ENCODE assay signal across 15 mouse cellular contexts in the genomic region with DNA sequence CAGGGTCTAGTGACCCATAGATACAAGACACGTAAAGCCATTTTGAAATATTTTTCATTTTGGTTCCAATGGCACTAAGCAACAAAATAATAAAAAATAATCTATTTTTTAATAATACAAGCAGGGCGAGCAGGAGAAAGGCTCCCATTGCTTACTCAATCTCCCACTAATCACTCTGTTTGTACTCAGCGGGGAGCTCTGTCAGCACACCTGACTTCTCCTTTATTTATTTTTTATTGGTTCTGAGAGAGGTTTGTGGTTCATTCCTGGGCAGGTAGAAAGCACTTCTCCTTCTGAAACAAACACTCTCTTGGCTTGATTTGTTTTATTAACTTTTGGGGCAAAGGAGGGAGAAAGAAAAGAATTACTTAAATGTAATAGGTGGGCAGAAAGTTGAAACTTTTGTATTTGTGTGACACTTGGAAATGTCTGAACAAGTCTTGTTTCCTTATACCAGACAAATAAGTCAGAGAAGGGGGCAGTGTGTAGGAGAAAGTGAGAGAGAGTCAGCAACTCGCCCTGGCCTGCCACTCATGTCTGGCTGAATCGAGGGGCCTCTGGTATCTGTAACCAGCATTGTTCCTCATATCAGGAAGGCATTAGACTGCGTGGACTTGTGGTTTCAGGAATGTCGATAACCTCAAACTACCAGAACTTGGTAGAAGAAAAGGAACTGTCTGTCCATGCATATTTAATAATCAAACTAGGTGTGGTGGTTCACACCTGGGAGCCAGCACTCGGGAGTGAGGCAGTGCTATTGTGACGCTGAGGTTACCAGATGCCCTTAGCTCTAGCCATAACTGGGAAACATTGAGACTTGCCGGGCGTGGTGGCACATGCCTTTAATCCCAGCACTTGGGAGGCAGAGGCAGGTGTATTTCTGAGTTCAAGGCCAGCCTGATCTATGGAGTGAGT.
"Had no signal": no experiment of that assay in that cellular context is flagged by ENCODE, and none has a peak within 500 bp of the region (broad histone marks: within the 10 kb centered on the region; RNA-seq: fewer than 3 reads in every experiment).

No protein-coding gene starts in this region.

- H3K27me3 ChIP-seq: kidney, embryonic 15.5 days; liver, embryonic 15.5 days; lung, embryonic 15.5 days; neural tube, embryonic 12.5 days had no signal

- H3K4me1 ChIP-seq: kidney, embryonic 15.5 days; limb, embryonic 10.5 days; liver, embryonic 15.5 days; lung, embryonic 15.5 days; neural tube, embryonic 12.5 days had no signal

- H3K27ac ChIP-seq: kidney, embryonic 15.5 days; left cerebral cortex, adult 2 months; limb, embryonic 10.5 days; liver, embryonic 15.5 days; lung, embryonic 15.5 days; neural tube, embryonic 12.5 days had no signal

- ATAC-seq: intestine, embryonic 16.5 days had no signal

- H3K4me2 ChIP-seq: kidney, embryonic 15.5 days; liver, embryonic 11.5 days; liver, embryonic 15.5 days; lung, embryonic 15.5 days; neural tube, embryonic 12.5 days had no signal

- H3K36me3 ChIP-seq: kidney, embryonic 15.5 days; limb, embryonic 10.5 days; liver, embryonic 15.5 days; lung, embryonic 15.5 days; neural tube, embryonic 12.5 days had no signal

- H3K9ac ChIP-seq: kidney, embryonic 15.5 days; liver, embryonic 15.5 days; lung, embryonic 15.5 days; neural tube, embryonic 12.5 days had no signal

- H3K9me3 ChIP-seq: kidney, embryonic 15.5 days; limb, embryonic 10.5 days; liver, embryonic 15.5 days; lung, embryonic 15.5 days; neural tube, embryonic 12.5 days had no signal

- H3K4me3 ChIP-seq: kidney, embryonic 15.5 days; left cerebral cortex, adult 2 months; limb, embryonic 10.5 days; liver, embryonic 15.5 days; lung, embryonic 15.5 days; neural tube, embryonic 12.5 days had no signal

- DNase-seq: kidney, adult 2 months; kidney, postnatal 14 days; midbrain, embryonic 14.5 days; right cerebral cortex, postnatal 4 days; spleen, adult 18-20 months; thymus, adult 18-20 months; thymus, postnatal 14 days had no signal
